Mouse (Mus musculus): ENCODE measurements around the gene Lenep. TPM values are rescaled to one million over a fixed set of nuclear protein-coding genes. Genes with fewer than 3 reads are reported as not detected.

The Lenep gene
- total and polyA plus RNA-seq, 3 experiments = not detected

DNA sequence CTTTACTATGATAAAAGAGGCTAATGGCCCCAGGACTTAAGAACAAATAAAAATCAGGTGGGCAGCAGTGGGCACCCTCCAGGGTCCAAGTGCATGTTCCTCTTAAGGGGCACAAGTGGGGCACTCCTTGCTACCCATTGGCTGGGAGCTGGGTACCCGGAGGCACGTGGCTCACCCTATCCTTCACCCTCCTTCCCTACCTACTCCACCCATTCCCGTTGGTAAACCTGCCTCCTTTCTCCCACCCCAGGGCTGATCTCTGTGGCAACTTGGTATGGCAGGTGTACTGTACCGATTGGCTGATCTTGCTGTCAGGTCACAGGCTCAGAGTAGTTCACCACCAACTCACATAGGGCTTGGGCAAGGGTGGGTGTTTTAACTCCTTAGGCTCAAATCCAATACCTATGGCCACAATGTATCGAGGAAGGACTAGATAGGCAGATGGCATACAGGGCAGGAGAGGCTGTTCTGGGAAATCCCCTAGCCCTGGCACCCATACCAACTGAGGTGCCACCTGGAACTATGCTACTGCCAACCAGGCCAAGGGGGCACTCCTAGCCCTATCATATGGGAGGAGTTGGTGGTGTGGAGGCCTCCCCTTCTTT, 18.8 kb downstream of the Lenep start:
- in situ Hi-C loops (cut with MboI; ENCODE audit: low pct_ligation_motif_present, low pct_unique_long_range_greater_than_20kb, low sequenced_read_pairs) = no loop called here
- Histone ChIP-seq H3K9me3 (replicated peaks; ENCODE audit: low read length) (no peaks in the 10 kb centered on the region), H3K27ac (ENCODE audit: insufficient read depth, low read depth) (no peak overlapping the region), H3K79me2 (replicated peaks; ENCODE audit: control insufficient read depth, extremely low read depth, insufficient read depth, poor library complexity, severe bottlenecking) (peaks cover 57% of the 10 kb centered on the region), H3K36me3 (replicated peaks in 1 of 2; ENCODE audit: control insufficient read depth in 1 of 2, insufficient read depth in 1 of 2, low read length in 1 of 2) (peaks cover 39 to 60% of the 10 kb centered on the region in 2 experiments), H3K27me3 (replicated peaks) (no peaks in the 10 kb centered on the region), H3K9ac (ENCODE audit: insufficient read depth, low read depth) (no peak overlapping the region), H3K4me1 (ENCODE audit: control insufficient read depth in 1 of 2, insufficient read depth in 2 of 2) (peaks cover 30 to 97% of the 10 kb centered on the region in 2 experiments), H3K4me2 (ENCODE audit: insufficient read depth, low read depth, poor library complexity, severe bottlenecking) (no peak overlapping the region), H3K4me3 (replicated peaks in 1 of 3; ENCODE audit: low read depth in 2 of 3, low read length in 2 of 3, poor library complexity in 1 of 3) (no peak overlapping the region)
- dilution Hi-C loops (cut with MboI; ENCODE audit: extremely low pct_ligation_motif_present, extremely low pct_unique_long_range_greater_than_20kb, low sequenced_read_pairs) = no loop called here
- no peak for DNase-seq (ENCODE audit: extremely low read depth)
- TF ChIP-seq NRF1 (IDR thresholded peaks at IDR 0.05; ENCODE audit: low read depth, low read length) = no peak
- no peak for TF ChIP-seq ZMIZ1 (IDR thresholded peaks at IDR 0.05; ENCODE audit: low read depth, low read length)
- no peak for TF ChIP-seq CTCF (conservative IDR thresholded peaks at IDR 0.05 in 1 of 2, IDR thresholded peaks at IDR 0.05 in 1 of 2; ENCODE audit: low read depth in 2 of 2, low read length in 2 of 2)
- TF ChIP-seq MXI1 (IDR thresholded peaks at IDR 0.05; ENCODE audit: low read depth, low read length) = no peak
- TF ChIP-seq MYC (IDR thresholded peaks at IDR 0.05; ENCODE audit: low read depth, low read length) = no peak
- TF ChIP-seq MEF2A (IDR thresholded peaks at IDR 0.05; ENCODE audit: borderline replicate concordance, low read depth, low read length) = no peak
- no peak for TF ChIP-seq EP300 (IDR thresholded peaks at IDR 0.05; ENCODE audit: low read length)
- no peak for TF ChIP-seq SIN3A (IDR thresholded peaks at IDR 0.05; ENCODE audit: low read length)
- TF ChIP-seq GABPA (IDR thresholded peaks at IDR 0.05; ENCODE audit: insufficient replicate concordance, low read depth, low read length) = no peak
- TF ChIP-seq SMC3 (IDR thresholded peaks at IDR 0.05; ENCODE audit: low read depth, low read length) = no peak
- no peak for TF ChIP-seq NELFE (IDR thresholded peaks at IDR 0.05; ENCODE audit: low read depth, low read length)
- no peak for TF ChIP-seq USF2 (conservative IDR thresholded peaks at IDR 0.05; ENCODE audit: low read depth, low read length)
- TF ChIP-seq BHLHE40 (IDR thresholded peaks at IDR 0.05; ENCODE audit: low read depth, low read length) = no peak
- TF ChIP-seq KAT2A (IDR thresholded peaks at IDR 0.05; ENCODE audit: insufficient replicate concordance, low read length) = no peak
- TF ChIP-seq JUN (IDR thresholded peaks at IDR 0.05; ENCODE audit: insufficient read depth, low read depth, low read length) = no peak

DNA sequence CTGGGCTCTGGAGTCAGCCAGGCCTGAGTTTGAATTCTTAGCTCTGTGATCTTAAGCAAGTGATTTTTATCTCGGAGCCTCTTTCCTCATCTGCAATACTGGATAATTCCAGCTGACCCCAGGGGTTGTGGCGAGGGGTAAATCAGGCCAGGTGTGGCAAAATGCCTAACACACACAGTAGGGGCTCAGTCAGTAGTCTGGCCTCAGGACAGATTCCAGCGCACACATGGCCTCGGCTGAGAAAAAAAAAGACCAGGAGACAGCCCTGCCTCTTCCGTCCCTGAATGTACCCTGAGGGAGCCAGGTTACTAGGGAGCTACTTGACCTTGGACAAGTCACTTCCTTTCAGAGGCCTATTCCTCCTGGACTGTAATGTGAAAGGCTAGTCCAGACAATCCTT, 19.6 kb downstream of the Lenep start:
- H3K36me3 ChIP-seq (replicated peaks in 1 of 2; ENCODE audit: control insufficient read depth in 1 of 2, insufficient read depth in 1 of 2, low read length in 1 of 2) = peaks cover 39 to 61% of the 10 kb centered on the region in 2 experiments

More for the DNA sequence above, 19.6 kb downstream of the Lenep start:
- Histone ChIP-seq H3K4me2 (ENCODE audit: insufficient read depth, low read depth, poor library complexity, severe bottlenecking) (no peak overlapping the region), H3K27ac (ENCODE audit: insufficient read depth, low read depth) (no peak overlapping the region), H3K27me3 (replicated peaks) (no peaks in the 10 kb centered on the region), H3K79me2 (replicated peaks; ENCODE audit: control insufficient read depth, extremely low read depth, insufficient read depth, poor library complexity, severe bottlenecking) (peaks cover 54% of the 10 kb centered on the region), H3K4me1 (ENCODE audit: control insufficient read depth in 1 of 2, insufficient read depth in 2 of 2) (peaks cover 27 to 97% of the 10 kb centered on the region in 2 experiments), H3K9ac (ENCODE audit: insufficient read depth, low read depth) (no peak overlapping the region), H3K4me3 (replicated peaks in 1 of 3; ENCODE audit: low read depth in 2 of 3, low read length in 2 of 3, poor library complexity in 1 of 3) (no peak overlapping the region), H3K9me3 (replicated peaks; ENCODE audit: low read length) (no peaks in the 10 kb centered on the region)
- in situ Hi-C loops (cut with MboI; ENCODE audit: low pct_ligation_motif_present, low pct_unique_long_range_greater_than_20kb, low sequenced_read_pairs) (no loop called here), dilution Hi-C loops (cut with MboI; ENCODE audit: extremely low pct_ligation_motif_present, extremely low pct_unique_long_range_greater_than_20kb, low sequenced_read_pairs) (no loop called here)
- no peak for TF ChIP-seq USF2 (conservative IDR thresholded peaks at IDR 0.05; ENCODE audit: low read depth, low read length)
- TF ChIP-seq SIN3A (IDR thresholded peaks at IDR 0.05; ENCODE audit: low read length) = no peak
- no peak for TF ChIP-seq MAZ (IDR thresholded peaks at IDR 0.05; ENCODE audit: low read depth, low read length)
- no peak for TF ChIP-seq MXI1 (IDR thresholded peaks at IDR 0.05; ENCODE audit: low read depth, low read length)
- TF ChIP-seq KAT2A (IDR thresholded peaks at IDR 0.05; ENCODE audit: insufficient replicate concordance, low read length) = no peak
- TF ChIP-seq GABPA (IDR thresholded peaks at IDR 0.05; ENCODE audit: insufficient replicate concordance, low read depth, low read length) = no peak
- TF ChIP-seq EP300 (IDR thresholded peaks at IDR 0.05; ENCODE audit: low read length) = no peak
- no peak for TF ChIP-seq CTCF (conservative IDR thresholded peaks at IDR 0.05 in 1 of 2, IDR thresholded peaks at IDR 0.05 in 1 of 2; ENCODE audit: low read depth in 2 of 2, low read length in 2 of 2)
- no peak for TF ChIP-seq MAFK (IDR thresholded peaks at IDR 0.05; ENCODE audit: insufficient replicate concordance, low read length)
- no peak for TF ChIP-seq HCFC1 (IDR thresholded peaks at IDR 0.05; ENCODE audit: low read depth, low read length)
- no peak for TF ChIP-seq JUND (conservative IDR thresholded peaks at IDR 0.05; ENCODE audit: low read depth, low read length)
- no peak for TF ChIP-seq RCOR1 (conservative IDR thresholded peaks at IDR 0.05; ENCODE audit: low read depth, low read length)
- no peak for TF ChIP-seq SMC3 (IDR thresholded peaks at IDR 0.05; ENCODE audit: low read depth, low read length)
- TF ChIP-seq NELFE (IDR thresholded peaks at IDR 0.05; ENCODE audit: low read depth, low read length) = no peak
- TF ChIP-seq TCF12 (IDR thresholded peaks at IDR 0.05; ENCODE audit: low read depth, low read length) = no peak
- TF ChIP-seq PAX5 (IDR thresholded peaks at IDR 0.05; ENCODE audit: low read length) = no peak
- no peak for TF ChIP-seq ETS1 (conservative IDR thresholded peaks at IDR 0.05; ENCODE audit: low read depth, low read length)
- no peak for TF ChIP-seq RAD21 (IDR thresholded peaks at IDR 0.05; ENCODE audit: low read depth, low read length)
- no peak for TF ChIP-seq MAX (IDR thresholded peaks at IDR 0.05; ENCODE audit: low read length)
- TF ChIP-seq BHLHE40 (IDR thresholded peaks at IDR 0.05; ENCODE audit: low read depth, low read length) = no peak
- no peak for DNase-seq (ENCODE audit: extremely low read depth)
